Mouse (Mus musculus) kidney, postnatal 0 days (tissue): Measurements from ENCODE around the gene Map3k19. TPM values are rescaled to one million over a fixed set of nuclear protein-coding genes. Genes with fewer than 3 reads are reported as not detected.

Experiments used
- ATAC-seq: fragments of 200-750 bp; cut with Nextera tagmentation; replicated peaks from 2 replicates; pipeline ENCODE4 v1.8.0; 2017; ENCODE audit warnings: low read depth, moderate number of reproducible peaks, moderate TSS enrichment, moderate library complexity; ENCODE audit not compliant: low FRiP score
- DNase-seq: peaks from one replicate; pipeline ENCODE4 v3.0.0-alpha.2; 2016; ENCODE audit warnings: low spot score
- H3K27ac ChIP-seq: fragments of 300-500 bp; sonication (generic); 2 replicates; pipeline ENCODE4 v1.5.1; 2014; ENCODE audit warnings: mild to moderate bottlenecking
- H3K27me3 ChIP-seq: fragments of 300-500 bp; sonication (generic); 2 replicates; pipeline ENCODE4 v1.6.1; 2014; ENCODE audit warnings: low read length, mixed read lengths; ENCODE audit not compliant: insufficient read depth
- H3K36me3 ChIP-seq: fragments of 300-500 bp; sonication (generic); 2 replicates; pipeline ENCODE4 v1.6.1; 2014; ENCODE audit warnings: low read length, mixed read lengths; ENCODE audit not compliant: insufficient read depth
- H3K4me1 ChIP-seq: fragments of 300-500 bp; sonication (generic); replicated peaks from 2 replicates; pipeline ENCODE4 v1.6.1; 2014; ENCODE audit warnings: antibody characterized with exemption, low read length, mixed read lengths; ENCODE audit not compliant: insufficient read depth
- H3K4me2 ChIP-seq: fragments of 300-500 bp; sonication (generic); 2 replicates; pipeline ENCODE4 v1.6.1; 2014; ENCODE audit warnings: mild to moderate bottlenecking, low read length, moderate library complexity, mixed read lengths
- H3K4me3 ChIP-seq: fragments of 300-500 bp; sonication (generic); replicated peaks from 2 replicates; pipeline ENCODE4 v1.5.1; 2014; ENCODE audit warnings: low read depth, low read length
- H3K9ac ChIP-seq: fragments of 300-500 bp; sonication (generic); 2 replicates; pipeline ENCODE4 v1.6.1; 2014; ENCODE audit warnings: low read depth, low read length
- H3K9me3 ChIP-seq: fragments of 300-500 bp; sonication (generic); replicated peaks from 2 replicates; pipeline ENCODE4 v1.6.1; 2016; ENCODE audit warnings: low read length, inconsistent platforms, mixed read lengths
- CTCF ChIP-seq: IDR thresholded peaks from 2 replicates; pipeline ENCODE4 v1.5.1; 2016; ENCODE audit warnings: antibody characterized with exemption, low read depth, mild to moderate bottlenecking, moderate library complexity
- WGBS: fragments of 180-500 bp; shearing (Covaris S2); extraction: QIAGEN DNeasy Blood & Tissue Kit; methylation state at CpG from one replicate; pipeline ENCODE4 v1.1.7; 2014; 5-methylcytosine and 5-hydroxymethylcytosine counted together
- polyA plus RNA-seq: library from polyadenylated mRNA; unstranded; fragments of >200 nt; fragmentation: Nextera tagmentation; extraction: Ambion mirVana; gene quantifications from 2 replicates; pipeline ENCODE4 v1.2.1, GENCODE M21; 2015

Gene Map3k19
- polyA plus RNA-seq, 1 experiment from 2014 or later = not detected

GRCm38 (mm10) chr1:127808671-127809070, 46.2 kb downstream of the Map3k19 start:
- no peak overlapping the region for H3K4me2 ChIP-seq
- H3K9me3 ChIP-seq = no peaks in the 10 kb centered on the region
- no peak for DNase-seq
- H3K9ac ChIP-seq = no peak overlapping the region
- no peaks in the 10 kb centered on the region for H3K27me3 ChIP-seq
- 98% methylated on average over 7 of the region's 7 CpGs for WGBS
- no peak for ATAC-seq
- H3K4me3 ChIP-seq = no peak overlapping the region
- no peak for TF ChIP-seq CTCF
- peaks cover 14% of the 10 kb centered on the region; the same call in 1 of the 2 replicates for H3K36me3 ChIP-seq
- no peaks in the 10 kb centered on the region for H3K4me1 ChIP-seq
- H3K27ac ChIP-seq = no peak overlapping the region

- no peak for DNase-seq
- TF ChIP-seq CTCF = no peak
- WGBS = 95% methylated on average over 8 of the region's 8 CpGs
- H3K27ac ChIP-seq = no peak overlapping the region
- H3K36me3 ChIP-seq = peaks cover 33% of the 10 kb centered on the region
- no peak overlapping the region for H3K4me3 ChIP-seq
- H3K4me1 ChIP-seq = no peaks in the 10 kb centered on the region
- no peak for ATAC-seq
- H3K9me3 ChIP-seq = no peaks in the 10 kb centered on the region
- H3K4me2 ChIP-seq = no peak overlapping the region
- no peaks in the 10 kb centered on the region for H3K27me3 ChIP-seq
- no peak overlapping the region for H3K9ac ChIP-seq
These were observed 51.9 kb downstream of the Map3k19 start for GRCm38 (mm10) chr1:127802916-127803315.

- WGBS = 71% methylated on average over 1 of the region's 1 CpGs
- Histone ChIP-seq H3K36me3 (0 out of 2 replicates have a peak, but pooled peaks cover 7% of the 10 kb centered on the region), H3K27ac (no peak overlapping the region), H3K27me3 (no peaks in the 10 kb centered on the region), H3K9me3 (no peaks in the 10 kb centered on the region), H3K4me3 (no peak overlapping the region), H3K4me1 (no peaks in the 10 kb centered on the region), H3K9ac (no peak overlapping the region), H3K4me2 (no peak overlapping the region)
- DNase-seq (no peak), ATAC-seq (no peak)
- TF ChIP-seq CTCF = no peak
These were observed 58.1 kb downstream of the Map3k19 start for GRCm38 (mm10) chr1:127796752-127797151.

GRCm38 (mm10) chr1:127796341-127796740, 58.5 kb downstream of the Map3k19 start:
- no peak overlapping the region for H3K27ac ChIP-seq
- no peak for TF ChIP-seq CTCF
- H3K4me2 ChIP-seq = no peak overlapping the region
- H3K9ac ChIP-seq = no peak overlapping the region
- H3K36me3 ChIP-seq = 0 out of 2 replicates have a peak, but pooled peaks cover 7% of the 10 kb centered on the region
- WGBS = 65% methylated on average over 4 of the region's 4 CpGs
- ATAC-seq = no peak
- no peak for DNase-seq
- H3K27me3 ChIP-seq = no peaks in the 10 kb centered on the region
- no peaks in the 10 kb centered on the region for H3K4me1 ChIP-seq
- H3K4me3 ChIP-seq = no peak overlapping the region
- no peaks in the 10 kb centered on the region for H3K9me3 ChIP-seq

GRCm38 (mm10) chr1:127795087-127795769, 59.6 kb downstream of the Map3k19 start:
- Histone ChIP-seq H3K9me3 (no peaks in the 10 kb centered on the region), H3K27me3 (no peaks in the 10 kb centered on the region), H3K36me3 (0 out of 2 replicates have a peak, but pooled peaks cover 7% of the 10 kb centered on the region), H3K4me2 (no peak overlapping the region), H3K4me1 (no peaks in the 10 kb centered on the region), H3K27ac (no peak overlapping the region), H3K4me3 (no peak overlapping the region), H3K9ac (no peak overlapping the region)
- no peak for TF ChIP-seq CTCF
- WGBS = 86% methylated on average over 6 of the region's 6 CpGs
- DNase-seq (no peak), ATAC-seq (no peak)

- WGBS = 89% methylated on average over 1 of the region's 1 CpGs
- no peak overlapping the region for H3K27ac ChIP-seq
These were observed 61.4 kb downstream of the Map3k19 start for GRCm38 (mm10) chr1:127793459-127793858.

More at GRCm38 (mm10) chr1:127793459-127793858, 61.4 kb downstream of the Map3k19 start:
- no peak overlapping the region for H3K9ac ChIP-seq
- TF ChIP-seq CTCF = no peak
- H3K9me3 ChIP-seq = no peaks in the 10 kb centered on the region
- ATAC-seq = no peak
- H3K4me1 ChIP-seq = no peaks in the 10 kb centered on the region
- no peak overlapping the region for H3K4me3 ChIP-seq
- no peaks in the 10 kb centered on the region for H3K27me3 ChIP-seq
- H3K36me3 ChIP-seq = 0 out of 2 replicates have a peak, but pooled peaks cover 3% of the 10 kb centered on the region
- DNase-seq = no peak
- H3K4me2 ChIP-seq = no peak overlapping the region
